Mouse (Mus musculus) urinary bladder, postnatal 14 days (tissue): Measurements from ENCODE around the gene Inhbc.
"Not testable (repeated sequence)": the region's sequence is repeated elsewhere in the genome, so short reads cannot be mapped to it uniquely, and the experiment has no call there.

Experiments used
- DNase-seq: peaks from one replicate; pipeline ENCODE4 v3.0.0; 2021; ENCODE audit warnings: low spot score

The Inhbc gene

GRCm38 (mm10) chr10:127326017-127326801 lies 44.0 kb downstream of the Inhbc start:
- DNase-seq: no peak

GRCm38 (mm10) chr10:127325454-127326016 lies 44.7 kb downstream of the Inhbc start:
- DNase-seq: no peak

- peak; percentile 65 for DNase-seq
These were observed 45.7 kb downstream of the Inhbc start for GRCm38 (mm10) chr10:127324495-127324894.

GRCm38 (mm10) chr10:127323131-127323855 lies 46.9 kb downstream of the Inhbc start:
- no peak for DNase-seq

- no peak for DNase-seq
These were observed 47.6 kb downstream of the Inhbc start for GRCm38 (mm10) chr10:127322669-127323068.

GRCm38 (mm10) chr10:127322178-127322577 lies 48.1 kb downstream of the Inhbc start:
- DNase-seq: no peak

- DNase-seq: no peak
These were observed 48.6 kb downstream of the Inhbc start, which contains the start of gene Arhgap9 for GRCm38 (mm10) chr10:127321621-127322020. TSS of gene Arhgap9 (plus strand) at chr10:127321964.

- DNase-seq: no peak
These were observed 50.3 kb downstream of the Inhbc start for GRCm38 (mm10) chr10:127319969-127320368.

GRCm38 (mm10) chr10:127318009-127318408 lies 52.2 kb downstream of the Inhbc start:
- DNase-seq: no peak

GRCm38 (mm10) chr10:127317277-127317676 lies 53.0 kb downstream of the Inhbc start:
- DNase-seq: no peak

GRCm38 (mm10) chr10:127314950-127315349 lies 55.3 kb downstream of the Inhbc start:
- not testable (repeated sequence) for DNase-seq

GRCm38 (mm10) chr10:127313516-127313915 lies 56.7 kb downstream of the Inhbc start:
- DNase-seq: not testable (repeated sequence)

GRCm38 (mm10) chr10:127312858-127313257 lies 57.4 kb downstream of the Inhbc start:
- no peak for DNase-seq

- peak; percentile 81 for DNase-seq
These were observed 57.9 kb downstream of the Inhbc start for GRCm38 (mm10) chr10:127312356-127312676.

- DNase-seq: peak; percentile 94
These were observed 58.5 kb downstream of the Inhbc start, which contains the start of gene Mars for GRCm38 (mm10) chr10:127311476-127312355. TSS of gene Mars (minus strand) at chr10:127311786.

GRCm38 (mm10) chr10:127310523-127311475 lies 59.4 kb downstream of the Inhbc start:
- DNase-seq: no peak

GRCm38 (mm10) chr10:127309167-127309566 lies 61.1 kb downstream of the Inhbc start:
- DNase-seq: not testable (repeated sequence)
